Mouse (Mus musculus) kidney, adult 2 months (tissue): ENCODE measurements at regions not wholly inside any gene's neighbourhood (a gene's known extent, or its start where the extent isn't known, plus 50 kb on each side); places are given as distances from the start of the nearest gene placed in this dataset.

Experiments
- CTCF ChIP-seq: fragments of 200-500 bp; conservative IDR thresholded peaks from 2 replicates; pipeline ENCODE4 v1.5.1; 2011; ENCODE audit warnings: low read depth, mild to moderate bottlenecking, control low read depth, low read length, moderate library complexity, mixed read lengths; ENCODE audit not compliant: insufficient read depth, insufficient read length
- POLR2A ChIP-seq: fragments of 200-500 bp; IDR thresholded peaks from one replicate; pipeline ENCODE4 v1.6.1; 2011; ENCODE audit warnings: low read depth, low read length, control low read depth

DNA sequence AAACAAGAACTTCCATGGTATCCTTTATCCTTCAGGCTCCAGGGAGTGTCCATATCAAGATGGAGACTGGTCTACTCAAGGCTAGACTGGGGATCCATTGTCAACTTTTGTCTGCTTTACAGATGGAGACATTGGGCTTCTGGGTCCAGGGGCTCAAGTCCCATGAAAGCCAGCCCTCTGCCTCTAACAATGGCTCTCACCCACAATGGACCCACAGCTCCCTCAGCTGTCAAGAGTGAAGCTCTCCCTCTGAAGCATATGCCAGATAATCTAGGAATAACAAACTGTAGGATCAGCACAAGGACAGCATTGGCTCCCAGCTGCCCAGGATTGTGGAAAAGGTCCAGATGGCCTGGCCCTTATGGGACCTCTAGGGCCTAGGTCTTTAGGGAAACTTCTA is 302.3 kb downstream of the Mroh4 start:
- TF ChIP-seq CTCF (no peak), POLR2A (no peak)
